Mouse (Mus musculus) lung, adult 2 months (tissue): ENCODE data around the gene Itk.

ENCODE experiments used
- CTCF ChIP-seq: fragments of 200-500 bp; IDR thresholded peaks from 2 replicates; pipeline ENCODE4 v1.5.1; 2011; ENCODE audit warnings: mild to moderate bottlenecking, low read length, control low read depth; ENCODE audit not compliant: insufficient read depth
- POLR2A ChIP-seq: fragments of 200-500 bp; IDR thresholded peaks from 2 replicates; pipeline ENCODE4 v1.6.1; 2011; ENCODE audit warnings: low read depth, mild to moderate bottlenecking, control low read depth, low read length, borderline replicate concordance; ENCODE audit errors: extremely low read depth

DNA sequence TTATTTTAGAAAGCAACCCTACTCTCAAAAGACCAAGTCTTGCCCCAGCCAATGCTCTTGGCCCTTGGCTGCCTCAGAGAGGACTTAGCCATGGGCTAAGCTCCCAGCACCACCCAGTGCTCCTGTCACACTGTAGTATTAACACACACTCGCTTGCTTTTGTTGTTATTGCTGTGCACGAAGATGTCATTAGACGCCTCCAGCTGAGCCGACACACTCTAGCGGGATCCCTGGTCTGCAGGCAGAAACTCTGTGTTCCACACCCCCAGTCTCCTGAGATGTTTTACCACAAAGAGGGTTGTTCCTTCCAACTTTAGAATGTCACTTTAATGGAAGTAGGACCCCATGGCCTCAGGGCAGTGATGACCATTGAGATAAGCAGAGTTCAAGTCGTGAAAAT is 877 bp downstream of the Itk start:
- no peak for TF ChIP-seq CTCF
- TF ChIP-seq POLR2A = no peak
